Mouse (Mus musculus) mouse trophoblast stem cell (cell line): ENCODE results near the gene Zpr1.

ENCODE experiments used
- in situ Hi-C, 2 experiments: fragments of 300-500 bp; cut with MseI, MboI; formaldehyde crosslinking; loops; 2 replicates in 1 of 2; 3 replicates in 1 of 2; pipeline ENCODE4 v1.15.1; 2025

Gene Zpr1

GRCm38 (mm10) chr9:46328572-46329249 is 55.8 kb downstream of the Zpr1 start:
- in situ Hi-C loops: no loop called here

- in situ Hi-C loops: no loop called here
Observed at GRCm38 (mm10) chr9:46329250-46329648, 56.4 kb downstream of the Zpr1 start.

- in situ Hi-C loops: no loop called here
Observed at GRCm38 (mm10) chr9:46329801-46330585, 57.1 kb downstream of the Zpr1 start.

- in situ Hi-C loops: no loop called here
Observed at GRCm38 (mm10) chr9:46330586-46330895, 57.7 kb downstream of the Zpr1 start.

GRCm38 (mm10) chr9:46331301-46331700 is 58.4 kb downstream of the Zpr1 start:
- in situ Hi-C loops: no loop called here
